Mouse (Mus musculus) layer of hippocampus, adult 8-10 months (tissue): Measurements from ENCODE around the gene Zfand4. TPM values are rescaled to one million over a fixed set of nuclear protein-coding genes. Genes with fewer than 3 reads are reported as not detected.
"Not testable (repeated sequence)": the region's sequence is repeated elsewhere in the genome, so short reads cannot be mapped to it uniquely, and the experiment has no call there.

Experiments
- DNase-seq, 2 experiments: peaks; one replicate each; pipeline ENCODE4 v3.0.0; 2022; ENCODE audit warnings: low spot score in 2 of 2
- total RNA-seq, 4 experiments: library from RNA; stranded (reverse); gene quantifications; 2 replicates each; pipeline ENCODE4 v1.2.4; 2022

The Zfand4 gene
- total RNA-seq = 10 to 100 TPM in 2 of 4 experiments, 1 to 10 TPM in 2; 6.1 to 10.5 (median 9.0) TPM

GRCm38 (mm10) chr6:116264018-116264651 is at the start of gene Zfand4:
Zfand4 (plus strand) TSS chr6:116264222.
- DNase-seq = peak; percentile 77 to 88

GRCm38 (mm10) chr6:116227767-116228166 is 36.3 kb upstream of the Zfand4 start:
- no peak for DNase-seq

GRCm38 (mm10) chr6:116228785-116229525 is 35.1 kb upstream of the Zfand4 start:
- peak; percentile 49 to 74 for DNase-seq

- DNase-seq = not testable (repeated sequence)
Measured at GRCm38 (mm10) chr6:116234821-116235220, 29.2 kb upstream of the Zfand4 start.

- no peak for DNase-seq
Measured at GRCm38 (mm10) chr6:116235336-116235735, 28.7 kb upstream of the Zfand4 start.

- no peak for DNase-seq
Measured at GRCm38 (mm10) chr6:116238083-116238482, 25.9 kb upstream of the Zfand4 start.

GRCm38 (mm10) chr6:116240371-116240770 is 23.7 kb upstream of the Zfand4 start:
- DNase-seq = no peak

- no peak for DNase-seq
Measured at GRCm38 (mm10) chr6:116259649-116260048, 4.4 kb upstream of the Zfand4 start.

- no peak for DNase-seq
Measured at GRCm38 (mm10) chr6:116260481-116260880, 3.5 kb upstream of the Zfand4 start.

GRCm38 (mm10) chr6:116262824-116263223 is 1.2 kb upstream of the Zfand4 start:
- DNase-seq = no peak

GRCm38 (mm10) chr6:116264836-116265235 is 814 bp downstream of the Zfand4 start:
- DNase-seq = no peak

GRCm38 (mm10) chr6:116265603-116266002 is 1.6 kb downstream of the Zfand4 start:
- DNase-seq = no peak

- no peak for DNase-seq
Measured at GRCm38 (mm10) chr6:116266273-116267109, 2.5 kb downstream of the Zfand4 start.

- no peak for DNase-seq
Measured at GRCm38 (mm10) chr6:116267110-116267423, 3.0 kb downstream of the Zfand4 start.

- DNase-seq = no peak
Measured at GRCm38 (mm10) chr6:116275695-116276094, 11.7 kb downstream of the Zfand4 start.

- DNase-seq = no peak
Measured at GRCm38 (mm10) chr6:116278679-116279317, 14.8 kb downstream of the Zfand4 start.

GRCm38 (mm10) chr6:116281014-116281413 is 17.0 kb downstream of the Zfand4 start:
- no peak for DNase-seq

GRCm38 (mm10) chr6:116282546-116282945 is 18.5 kb downstream of the Zfand4 start:
- no peak for DNase-seq

- no peak for DNase-seq
Measured at GRCm38 (mm10) chr6:116283280-116283679, 19.3 kb downstream of the Zfand4 start.

- no peak for DNase-seq
Measured at GRCm38 (mm10) chr6:116286321-116286720, 22.3 kb downstream of the Zfand4 start.

- DNase-seq = no peak
Measured at GRCm38 (mm10) chr6:116286870-116287575, 23.0 kb downstream of the Zfand4 start.
